Comparison of ENCODE assay signal across 22 mouse cellular contexts in the genomic region with DNA sequence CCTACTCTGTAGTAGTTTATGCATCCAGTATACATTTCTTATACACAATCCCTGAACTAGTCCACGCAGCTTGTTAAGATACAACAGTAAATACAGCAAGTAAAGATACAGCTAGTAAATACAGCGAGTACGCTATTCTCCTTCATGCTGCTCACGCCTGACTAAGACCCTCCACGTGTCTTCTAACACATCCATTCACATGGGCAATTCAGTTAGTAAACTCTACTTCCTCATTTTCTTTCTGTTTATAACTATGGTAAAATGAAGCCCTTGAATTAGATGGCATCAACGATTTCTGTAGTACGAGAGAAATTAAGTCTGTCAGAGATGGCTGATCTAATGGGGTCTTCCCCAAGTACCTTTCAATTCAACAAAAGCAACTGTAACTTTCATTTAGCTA.
"Had no signal": no experiment of that assay in that cellular context is flagged by ENCODE, and none has a peak within 500 bp of the region (broad histone marks: within the 10 kb centered on the region; RNA-seq: fewer than 3 reads in every experiment).

No protein-coding gene starts in this region.

- DNase-seq: heart, postnatal 10 days; heart, postnatal 14 days; heart, postnatal 36 days; heart, postnatal 4 days; kidney, adult 11 months; kidney, adult 18-20 months; kidney, adult 2 months; kidney, adult 8-10 months; kidney, adult 9 months; kidney, postnatal 10 days; kidney, postnatal 14 days; kidney, postnatal 25 days; kidney, postnatal 36 days; kidney, postnatal 4 days; layer of hippocampus, adult 9-11 months; layer of hippocampus, postnatal 36 days had no signal

- ATAC-seq: hindbrain, embryonic 16.5 days; hindbrain, postnatal 0 days; inflammation-experienced regulatory T-cells, adult 6 months; intestine, embryonic 15.5 days; intestine, embryonic 16.5 days; intestine, postnatal 0 days had no signal
